Mouse (Mus musculus) hindbrain, embryonic 16.5 days (tissue): Measurements from ENCODE around the gene Camsap3. TPM values are rescaled to one million over a fixed set of nuclear protein-coding genes. Genes with fewer than 3 reads are reported as not detected.
A peak's percentile ranks its signal among the peaks of the same experiment; 100 is the strongest.

ENCODE experiments used
- ATAC-seq: fragments of 200-750 bp; cut with Nextera tagmentation; 2 replicates; pipeline ENCODE4 v1.8.0; 2017; ENCODE audit warnings: moderate TSS enrichment, moderate library complexity
- H3K27ac ChIP-seq: fragments of 300-500 bp; sonication (generic); 2 replicates; pipeline ENCODE4 v1.5.1; 2014; ENCODE audit warnings: low read depth, mild to moderate bottlenecking, control low read depth, low read length, moderate library complexity
- H3K27me3 ChIP-seq: fragments of 300-500 bp; sonication (generic); replicated peaks from 2 replicates; pipeline ENCODE4 v1.6.1; 2014; ENCODE audit warnings: low read length; ENCODE audit not compliant: control insufficient read depth, insufficient read depth
- H3K36me3 ChIP-seq: fragments of 300-500 bp; sonication (generic); 2 replicates; pipeline ENCODE4 v1.6.1; 2014; ENCODE audit warnings: mild to moderate bottlenecking, low read length, moderate library complexity, mixed read lengths; ENCODE audit not compliant: control insufficient read depth, insufficient read depth
- H3K4me1 ChIP-seq: fragments of 300-500 bp; sonication (generic); 2 replicates; pipeline ENCODE4 v1.6.1; 2014; ENCODE audit warnings: low read depth, low read length; ENCODE audit not compliant: control insufficient read depth, insufficient read depth
- H3K4me2 ChIP-seq: fragments of 300-500 bp; sonication (generic); 2 replicates; pipeline ENCODE4 v1.6.1; 2014; ENCODE audit warnings: mild to moderate bottlenecking, low read length, control low read depth, moderate library complexity
- H3K4me3 ChIP-seq: fragments of 300-500 bp; sonication (generic); 2 replicates; pipeline ENCODE4 v1.5.1; 2014; ENCODE audit warnings: mild to moderate bottlenecking, low read length, control low read depth, moderate library complexity
- H3K9ac ChIP-seq: fragments of 300-500 bp; sonication (generic); 2 replicates; pipeline ENCODE4 v1.6.1; 2014; ENCODE audit warnings: low read depth, mild to moderate bottlenecking, control low read depth, low read length, moderate library complexity
- H3K9me3 ChIP-seq: fragments of 300-500 bp; sonication (generic); 2 replicates; pipeline ENCODE4 v1.6.1; 2014; ENCODE audit warnings: mild to moderate bottlenecking, low read length, moderate library complexity; ENCODE audit not compliant: control insufficient read depth
- WGBS: fragments of 180-500 bp; shearing (Covaris S2); extraction: QIAGEN DNeasy Blood & Tissue Kit; methylation state at CpG from one replicate; pipeline ENCODE4 v1.1.7; 2014; 5-methylcytosine and 5-hydroxymethylcytosine counted together
- polyA plus RNA-seq: library from polyadenylated mRNA; unstranded; fragments of >200 nt; fragmentation: Nextera tagmentation; extraction: Ambion mirVana; gene quantifications from 2 replicates; pipeline ENCODE4 v1.2.1, GENCODE M21; 2015

Camsap3 gene
- polyA plus RNA-seq, 1 experiment from 2014 or later, result 42.3 TPM

GRCm38 (mm10) chr8:3593470-3593869 is 6.4 kb downstream of the Camsap3 start:
- ATAC-seq, result no peak
- Histone ChIP-seq H3K9ac (no peak overlapping the region), H3K4me3 (no peak overlapping the region), H3K27me3 (no peaks in the 10 kb centered on the region), H3K4me1 (peaks cover 5% of the 10 kb centered on the region), H3K9me3 (no peaks in the 10 kb centered on the region), H3K4me2 (no peak overlapping the region), H3K27ac (no peak overlapping the region), H3K36me3 (peaks cover 5% of the 10 kb centered on the region)
- 66% methylated on average over 3 of the region's 3 CpGs for WGBS

- H3K4me1 ChIP-seq, result peaks cover 5% of the 10 kb centered on the region
- 88% methylated on average over 2 of the region's 2 CpGs for WGBS
- no peaks in the 10 kb centered on the region for H3K9me3 ChIP-seq
- no peak for ATAC-seq
- no peak overlapping the region for H3K4me2 ChIP-seq
- no peak overlapping the region for H3K9ac ChIP-seq
- H3K27me3 ChIP-seq, result no peaks in the 10 kb centered on the region
- H3K4me3 ChIP-seq, result no peak overlapping the region
- H3K27ac ChIP-seq, result no peak overlapping the region
- H3K36me3 ChIP-seq, result peaks cover 12% of the 10 kb centered on the region
Measured at GRCm38 (mm10) chr8:3594466-3594865, 7.4 kb downstream of the Camsap3 start.

GRCm38 (mm10) chr8:3598054-3598453 is 11.0 kb downstream of the Camsap3 start:
- no peak; the same call in 1 of the 2 replicates for ATAC-seq
- peaks cover 40% of the 10 kb centered on the region for H3K36me3 ChIP-seq

GRCm38 (mm10) chr8:3599219-3599618 is 12.1 kb downstream of the Camsap3 start:
- 71% methylated on average over 1 of the region's 1 CpGs for WGBS
- Histone ChIP-seq H3K27me3 (no peaks in the 10 kb centered on the region), H3K36me3 (peaks cover 52% of the 10 kb centered on the region)

More at GRCm38 (mm10) chr8:3598054-3598453, 11.0 kb downstream of the Camsap3 start:
- H3K9ac ChIP-seq, result no peak overlapping the region
- H3K27me3 ChIP-seq, result no peaks in the 10 kb centered on the region
- no peaks in the 10 kb centered on the region for H3K9me3 ChIP-seq
- H3K27ac ChIP-seq, result no peak overlapping the region
- no peak overlapping the region for H3K4me2 ChIP-seq
- 87% methylated on average over 3 of the region's 3 CpGs for WGBS
- peaks cover 5% of the 10 kb centered on the region for H3K4me1 ChIP-seq
- H3K4me3 ChIP-seq, result no peak overlapping the region

GRCm38 (mm10) chr8:3600401-3600800 is 13.3 kb downstream of the Camsap3 start:
- H3K36me3 ChIP-seq, result peaks cover 58% of the 10 kb centered on the region
- no peak for ATAC-seq

More at GRCm38 (mm10) chr8:3599219-3599618, 12.1 kb downstream of the Camsap3 start:
- ATAC-seq, result no peak
- no peak overlapping the region for H3K9ac ChIP-seq
- no peaks in the 10 kb centered on the region for H3K4me1 ChIP-seq
- H3K4me2 ChIP-seq, result no peak overlapping the region
- H3K27ac ChIP-seq, result no peak overlapping the region
- H3K9me3 ChIP-seq, result no peaks in the 10 kb centered on the region
- no peak overlapping the region for H3K4me3 ChIP-seq

GRCm38 (mm10) chr8:3603439-3603838 is 16.3 kb downstream of the Camsap3 start:
- H3K4me1 ChIP-seq, result no peaks in the 10 kb centered on the region
- H3K27me3 ChIP-seq, result no peaks in the 10 kb centered on the region
- WGBS, result 85% methylated on average over 13 of the region's 13 CpGs
- H3K4me2 ChIP-seq, result no peak overlapping the region
- peaks cover 83% of the 10 kb centered on the region for H3K36me3 ChIP-seq
- no peak overlapping the region for H3K9ac ChIP-seq
- H3K9me3 ChIP-seq, result no peaks in the 10 kb centered on the region
- H3K27ac ChIP-seq, result no peak overlapping the region
- ATAC-seq, result no peak
- H3K4me3 ChIP-seq, result no peak overlapping the region

More at GRCm38 (mm10) chr8:3600401-3600800, 13.3 kb downstream of the Camsap3 start:
- 94% methylated on average over 5 of the region's 6 CpGs for WGBS
- Histone ChIP-seq H3K9ac (no peak overlapping the region), H3K4me3 (no peak overlapping the region), H3K4me2 (no peak overlapping the region), H3K27me3 (no peaks in the 10 kb centered on the region), H3K4me1 (no peaks in the 10 kb centered on the region), H3K9me3 (no peaks in the 10 kb centered on the region), H3K27ac (no peak overlapping the region; the same call in 1 of the 2 replicates)

GRCm38 (mm10) chr8:3606593-3606992 is 19.5 kb downstream of the Camsap3 start:
- H3K4me2 ChIP-seq, result no peak overlapping the region
- no peaks in the 10 kb centered on the region for H3K9me3 ChIP-seq
- H3K9ac ChIP-seq, result no peak overlapping the region
- no peak overlapping the region for H3K27ac ChIP-seq
- H3K27me3 ChIP-seq, result no peaks in the 10 kb centered on the region
- no peaks in the 10 kb centered on the region for H3K4me1 ChIP-seq
- H3K36me3 ChIP-seq, result peaks cover 77% of the 10 kb centered on the region
- WGBS, result 81% methylated on average over 16 of the region's 16 CpGs
- no peak overlapping the region for H3K4me3 ChIP-seq
- no peak for ATAC-seq

GRCm38 (mm10) chr8:3607822-3608221 is 20.7 kb downstream of the Camsap3 start:
- H3K4me1 ChIP-seq, result no peaks in the 10 kb centered on the region
- peaks cover 74% of the 10 kb centered on the region for H3K36me3 ChIP-seq
- ATAC-seq, result no peak
- no peaks in the 10 kb centered on the region for H3K27me3 ChIP-seq
- H3K9me3 ChIP-seq, result no peaks in the 10 kb centered on the region
- H3K4me3 ChIP-seq, result no peak overlapping the region
- 96% methylated on average over 7 of the region's 7 CpGs for WGBS
- H3K27ac ChIP-seq, result no peak overlapping the region
- H3K9ac ChIP-seq, result no peak overlapping the region
- no peak overlapping the region for H3K4me2 ChIP-seq

- Histone ChIP-seq H3K9ac (no peak overlapping the region), H3K36me3 (peaks cover 70% of the 10 kb centered on the region), H3K27ac (no peak overlapping the region; the same call in 1 of the 2 replicates), H3K27me3 (no peaks in the 10 kb centered on the region), H3K4me1 (no peaks in the 10 kb centered on the region), H3K4me3 (no peak overlapping the region), H3K9me3 (no peaks in the 10 kb centered on the region), H3K4me2 (no peak overlapping the region)
- 0 out of 2 replicates have a peak, but pooled peaks have one; percentile 5 for ATAC-seq
- 88% methylated on average over 12 of the region's 12 CpGs for WGBS
Measured at GRCm38 (mm10) chr8:3609046-3609815, 22.1 kb downstream of the Camsap3 start.
